Mouse (Mus musculus) gastrocnemius, postnatal 14 days (tissue): ENCODE data around the gene Gm853. TPM values are rescaled to one million over a fixed set of nuclear protein-coding genes. Genes with fewer than 3 reads are reported as not detected.
A peak's percentile ranks its signal among the peaks of the same experiment; 100 is the strongest.

Experiments
- DNase-seq: peaks from one replicate; pipeline ENCODE4 v3.0.0; 2021; ENCODE audit warnings: mixed read lengths
- intact Hi-C: fragments of 180-260 bp; cut with DNase I; formaldehyde crosslinking; loops from one replicate; pipeline ENCODE4 v1.15.1; 2025; ENCODE audit warnings: low total_unique reads
- total RNA-seq, 2 experiments: library from RNA; stranded (reverse); gene quantifications; 2 replicates each; pipeline ENCODE4 v1.2.3; 2021

The Gm853 gene
- total RNA-seq, 2 experiments from 2014 or later = not detected

- DNase-seq = no peak
- intact Hi-C loops = loop anchor here (10.0 kb wide), 2 partner anchors 145 to 215 kb away; no protein-coding TSS in a partner anchor
Measured at GRCm38 (mm10) chr4:130179876-130180275, 42.3 kb downstream of the Gm853 start.

- intact Hi-C loops = no loop called here
Measured at GRCm38 (mm10) chr4:130177536-130177935, 44.7 kb downstream of the Gm853 start.

GRCm38 (mm10) chr4:130177087-130177486 lies 45.1 kb downstream of the Gm853 start:
- no peak for DNase-seq
- intact Hi-C loops = no loop called here

More at GRCm38 (mm10) chr4:130177536-130177935, 44.7 kb downstream of the Gm853 start:
- no peak for DNase-seq

- intact Hi-C loops = no loop called here
Measured at GRCm38 (mm10) chr4:130176156-130176720, 46.0 kb downstream of the Gm853 start.

GRCm38 (mm10) chr4:130175072-130175711 lies 47.0 kb downstream of the Gm853 start, which contains the start of gene Tinagl1:
Gene Tinagl1, minus strand, starts transcription at chr4:130175122.
- DNase-seq = no peak
- intact Hi-C loops = no loop called here

More at GRCm38 (mm10) chr4:130176156-130176720, 46.0 kb downstream of the Gm853 start:
- DNase-seq = no peak

GRCm38 (mm10) chr4:130174335-130175031 lies 47.7 kb downstream of the Gm853 start:
- peak; percentile 37 for DNase-seq
- intact Hi-C loops = no loop called here

- intact Hi-C loops = no loop called here
- no peak for DNase-seq
Measured at GRCm38 (mm10) chr4:130173911-130174311, 48.3 kb downstream of the Gm853 start.

GRCm38 (mm10) chr4:130173060-130173822 lies 49.0 kb downstream of the Gm853 start:
- intact Hi-C loops = no loop called here
- DNase-seq = no peak

GRCm38 (mm10) chr4:130171951-130172765 lies 50.0 kb downstream of the Gm853 start:
- DNase-seq = peak; percentile 63
- intact Hi-C loops = no loop called here

- intact Hi-C loops = no loop called here
Measured at GRCm38 (mm10) chr4:130170362-130170761, 51.8 kb downstream of the Gm853 start.

GRCm38 (mm10) chr4:130169411-130169971 lies 52.7 kb downstream of the Gm853 start:
- intact Hi-C loops = no loop called here

More at GRCm38 (mm10) chr4:130170362-130170761, 51.8 kb downstream of the Gm853 start:
- no peak for DNase-seq

GRCm38 (mm10) chr4:130168280-130169183 lies 53.7 kb downstream of the Gm853 start:
- intact Hi-C loops = no loop called here
- peak; percentile 78 for DNase-seq

More at GRCm38 (mm10) chr4:130169411-130169971, 52.7 kb downstream of the Gm853 start:
- DNase-seq = no peak

- intact Hi-C loops = no loop called here
- no peak for DNase-seq
Measured at GRCm38 (mm10) chr4:130167814-130168213, 54.4 kb downstream of the Gm853 start.

GRCm38 (mm10) chr4:130167321-130167720 lies 54.9 kb downstream of the Gm853 start:
- intact Hi-C loops = no loop called here
- no peak for DNase-seq

- intact Hi-C loops = no loop called here
- DNase-seq = no peak
Measured at GRCm38 (mm10) chr4:130166592-130166991, 55.6 kb downstream of the Gm853 start.

- intact Hi-C loops = no loop called here
- no peak for DNase-seq
Measured at GRCm38 (mm10) chr4:130166061-130166460, 56.1 kb downstream of the Gm853 start.

- intact Hi-C loops = no loop called here
- DNase-seq = no peak
Measured at GRCm38 (mm10) chr4:130164121-130164520, 58.1 kb downstream of the Gm853 start.
